Mouse (Mus musculus): ENCODE measurements around the gene Zfp61. TPM values are rescaled to one million over a fixed set of nuclear protein-coding genes. Genes with fewer than 3 reads are reported as not detected.

The Zfp61 gene
- 10 to 100 TPM; 19.3 to 20.8 TPM for total RNA-seq (2021)

DNA sequence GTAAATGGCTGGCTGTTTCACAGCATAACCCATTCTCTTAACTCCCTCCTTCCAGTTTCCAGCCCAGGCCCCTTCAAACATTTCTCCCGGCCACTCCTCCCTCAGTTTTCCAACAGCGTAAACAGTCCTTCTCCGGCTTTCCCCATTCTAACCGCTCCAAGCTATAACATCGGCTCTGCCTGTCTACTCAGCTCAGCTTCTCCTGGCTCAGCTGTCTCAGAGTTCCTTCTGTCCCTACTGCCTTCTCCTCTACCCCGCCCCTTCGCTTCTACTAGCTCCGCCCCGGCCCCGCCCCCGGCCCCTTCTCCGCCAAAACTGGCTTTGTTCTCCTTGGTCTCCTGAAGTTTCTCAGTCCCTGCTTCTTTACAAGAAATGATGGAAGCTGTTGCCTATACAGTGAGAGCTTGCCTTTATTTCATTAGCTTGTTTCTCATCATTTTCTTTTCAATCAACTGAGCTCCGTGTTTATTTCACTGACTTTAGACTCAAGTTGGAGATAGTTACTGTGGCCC, at the start of gene Zfp61:
TSS of gene Zfp61 (minus strand) at position 462 of the 512 bp plus-strand sequence.
- DNase-seq (ENCODE audit: low spot score in 2 of 2) = peak in 1 of 2 experiments; percentile 25
- intact Hi-C loops (cut with DNase I) = no loop called here

DNA sequence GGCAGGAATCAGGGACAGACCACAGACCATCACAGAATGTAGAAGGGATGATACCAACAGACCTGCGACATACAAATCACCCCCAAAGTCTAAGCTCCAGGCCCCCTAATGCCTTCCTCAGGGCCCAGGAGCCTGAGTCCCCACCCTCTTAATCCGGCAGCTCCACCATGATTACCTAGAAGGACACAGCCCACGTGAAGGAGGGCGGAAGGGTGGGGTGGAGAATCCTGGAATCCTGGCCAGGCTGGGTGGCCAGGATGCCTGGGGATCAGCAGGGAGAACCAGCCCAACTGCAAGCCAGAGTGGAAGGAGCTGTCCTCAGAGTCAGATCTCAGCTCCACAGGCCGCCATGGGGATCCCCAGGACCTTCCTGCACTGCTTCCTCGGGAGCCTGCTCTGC, 47.9 kb upstream of the Zfp61 start, which contains the start of gene Lypd5:
TSS of gene Lypd5 (plus strand) at position 301 of the 400 bp plus-strand sequence.
- intact Hi-C loops (cut with DNase I) = no loop called here
- no peak for DNase-seq (ENCODE audit: low spot score in 2 of 2)

DNA sequence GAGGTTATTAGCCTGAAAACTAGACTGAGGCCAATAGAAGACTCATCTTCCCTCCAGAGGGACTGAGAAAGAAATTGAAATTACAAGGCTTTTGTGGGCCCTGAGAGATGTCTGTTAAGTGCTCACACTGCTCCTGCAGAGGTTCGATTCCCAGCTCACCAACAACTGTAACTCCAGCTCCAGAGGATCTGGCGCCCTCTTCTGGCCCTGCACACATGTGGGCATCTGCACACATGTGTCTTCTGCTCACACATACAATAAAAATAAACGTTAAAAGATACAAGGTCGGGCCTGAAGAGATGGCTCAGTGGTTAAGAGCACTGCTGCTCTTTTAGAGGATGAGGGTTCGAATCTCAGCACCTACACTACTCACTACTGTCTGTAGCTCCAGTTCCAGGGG, 45.4 kb upstream of the Zfp61 start:
- intact Hi-C loops (cut with DNase I) = no loop called here

DNA sequence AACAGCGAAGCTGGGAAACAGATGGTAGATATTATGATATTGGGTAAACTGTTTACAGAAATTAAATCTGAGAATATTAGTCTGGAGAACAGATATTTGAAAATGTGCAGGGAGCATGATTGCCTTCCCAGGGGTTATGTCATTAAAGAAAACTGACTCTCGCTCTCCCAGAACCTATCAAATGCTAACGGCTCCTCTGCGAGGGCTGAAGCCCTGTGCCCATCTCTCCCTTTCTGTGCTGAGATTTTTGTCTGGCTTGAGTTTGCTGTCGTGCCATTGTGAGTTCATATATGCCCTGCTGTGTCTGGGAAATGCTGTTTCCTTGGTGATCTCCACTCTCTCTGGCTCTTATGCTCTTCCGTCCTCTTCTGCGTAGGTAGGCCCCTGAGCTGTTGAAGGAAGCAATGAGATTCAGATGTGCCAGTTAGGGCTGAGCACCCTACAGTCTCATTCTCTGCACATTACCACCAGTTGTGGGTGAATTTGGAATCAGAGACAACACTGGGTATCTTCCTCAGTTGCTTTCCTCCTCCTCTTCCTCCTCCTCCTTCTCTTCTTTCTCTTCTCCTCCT, 42.8 kb upstream of the Zfp61 start:
- peak; percentile 17 to 59 for DNase-seq (ENCODE audit: low spot score in 2 of 2)
- intact Hi-C loops (cut with DNase I) = no loop called here

More for the DNA sequence above, 45.4 kb upstream of the Zfp61 start:
- DNase-seq (ENCODE audit: low spot score in 2 of 2) = no peak

DNA sequence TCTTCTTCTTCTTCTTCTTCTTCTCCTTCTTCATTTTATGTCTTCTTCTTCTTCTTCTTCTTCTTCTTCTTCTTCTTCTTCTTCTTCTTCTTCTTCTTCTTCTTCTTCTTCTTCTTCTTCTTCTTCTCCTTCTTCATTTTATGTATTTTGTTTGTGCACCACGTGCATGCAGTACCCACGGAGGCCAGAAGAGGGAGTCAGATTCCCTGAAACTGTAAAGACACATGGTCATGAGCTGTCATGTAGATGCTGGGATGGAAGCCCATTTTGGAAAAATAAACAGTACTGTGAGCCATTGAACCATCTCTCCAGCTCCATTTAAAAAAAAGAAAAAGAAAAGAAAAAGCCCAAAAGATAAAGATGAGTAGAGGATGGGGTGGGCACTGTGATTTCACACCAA, 37.2 kb upstream of the Zfp61 start:
- no peak for DNase-seq (ENCODE audit: low spot score in 2 of 2)
- intact Hi-C loops (cut with DNase I) = loop anchor here (5.0 kb wide), 1 partner anchor 69 kb away; no protein-coding TSS in a partner anchor

DNA sequence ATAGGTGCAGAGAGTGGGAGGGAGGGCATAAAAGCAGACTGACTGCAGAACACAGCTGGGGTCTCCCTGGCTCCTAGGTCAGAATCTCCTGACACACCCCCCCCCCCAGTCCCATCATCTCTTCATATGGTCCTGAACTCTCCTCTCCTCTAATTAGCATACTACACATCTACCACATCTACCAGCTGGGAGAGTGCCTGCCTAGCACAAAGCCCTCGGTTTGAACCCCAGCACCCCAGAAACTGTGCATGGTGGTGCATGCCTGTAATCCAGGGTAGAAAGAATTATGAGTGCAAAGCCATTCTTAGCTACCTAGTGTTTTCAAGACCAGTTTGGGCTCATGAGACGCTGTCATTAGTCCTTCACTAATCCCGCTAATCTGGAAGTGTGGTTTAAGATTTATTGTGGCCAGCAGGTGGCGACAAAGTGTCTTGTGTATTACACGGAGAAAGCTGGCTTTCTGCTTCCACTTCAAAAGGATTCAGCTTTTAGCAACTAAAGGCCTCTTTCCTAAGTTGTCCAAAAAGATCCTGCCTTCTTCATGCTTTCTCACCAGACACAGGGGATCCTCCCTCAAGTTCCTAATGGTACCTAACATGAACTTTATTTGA, 34.8 kb upstream of the Zfp61 start:
- intact Hi-C loops (cut with DNase I) = loop anchor here (2.0 to 5.0 kb wide), 2 partner anchors 49 to 71 kb away; no protein-coding TSS in a partner anchor
- peak; percentile 75 to 78 for DNase-seq (ENCODE audit: low spot score in 2 of 2)

DNA sequence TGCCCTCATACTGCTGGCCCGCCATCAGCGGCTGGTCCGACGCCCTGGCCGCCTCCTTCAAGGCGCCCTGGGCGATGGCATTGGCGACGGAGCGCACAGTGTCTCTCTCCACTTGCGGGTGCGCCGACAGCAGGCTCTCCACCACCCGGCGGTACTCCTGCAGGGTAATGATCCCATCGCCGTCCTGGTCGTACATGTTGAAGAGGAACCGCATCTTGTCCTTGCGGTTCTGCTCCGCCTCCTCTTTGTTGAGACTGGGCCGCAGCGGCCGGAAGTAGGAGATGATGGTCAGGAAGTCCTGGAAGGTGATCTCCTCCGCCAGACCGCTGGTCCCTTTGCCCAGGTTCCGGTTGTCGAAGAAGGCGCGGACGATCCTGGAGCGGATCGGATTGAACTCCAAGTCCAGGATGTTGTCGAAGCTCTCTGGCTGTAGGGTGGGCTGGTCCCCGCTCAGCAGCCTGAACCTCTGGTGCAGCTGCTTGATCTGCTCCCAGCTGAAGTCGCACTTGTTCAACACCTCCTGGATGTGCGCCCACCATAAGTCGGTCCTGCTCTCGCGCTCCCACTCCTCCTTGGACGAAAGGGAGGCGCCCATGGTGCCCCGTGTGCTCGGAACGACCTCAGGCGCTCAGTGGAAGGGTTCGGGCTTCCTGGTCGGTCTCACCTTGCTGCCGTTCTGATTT, 32.4 kb upstream of the Zfp61 start, which contains the start of gene Tescl:
TSS of gene Tescl (minus strand) at position 633 of the 683 bp plus-strand sequence.
- intact Hi-C loops (cut with DNase I) = no loop called here
- DNase-seq (ENCODE audit: low spot score in 2 of 2) = no peak

DNA sequence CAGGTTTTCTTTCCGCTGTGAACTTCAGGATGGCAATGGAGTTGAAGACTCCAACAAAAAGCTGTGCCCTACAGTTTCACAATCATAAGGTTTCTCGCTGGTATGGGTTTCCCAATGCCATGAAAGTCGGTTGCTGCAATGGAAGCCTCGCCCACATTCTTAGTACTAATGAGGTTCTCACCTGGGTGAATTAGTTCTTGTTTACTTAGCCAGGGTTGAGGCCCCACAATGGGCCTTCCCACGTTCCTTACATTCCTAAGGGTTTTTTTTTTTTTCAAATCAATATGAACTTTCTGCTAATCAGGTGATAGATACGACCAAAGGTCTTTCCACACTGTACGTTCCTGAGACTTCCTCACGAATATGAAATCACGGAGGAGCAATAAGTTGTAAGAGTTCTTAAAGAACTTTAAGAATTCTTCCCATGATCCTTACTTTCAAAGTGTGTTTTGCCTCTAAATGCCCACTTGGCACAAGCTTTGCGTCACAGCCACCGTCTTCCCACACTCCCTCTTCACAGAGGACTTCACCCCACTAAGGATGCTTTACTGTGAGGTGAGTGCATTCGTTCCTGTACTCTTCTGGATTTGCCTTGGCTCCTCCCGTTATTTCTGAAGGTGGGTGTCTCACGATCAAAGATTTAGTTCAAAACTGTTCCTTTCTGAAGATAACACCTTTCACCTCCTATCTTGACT, 26.4 kb upstream of the Zfp61 start:
- DNase-seq (ENCODE audit: low spot score in 2 of 2) = no peak
- intact Hi-C loops (cut with DNase I) = no loop called here

DNA sequence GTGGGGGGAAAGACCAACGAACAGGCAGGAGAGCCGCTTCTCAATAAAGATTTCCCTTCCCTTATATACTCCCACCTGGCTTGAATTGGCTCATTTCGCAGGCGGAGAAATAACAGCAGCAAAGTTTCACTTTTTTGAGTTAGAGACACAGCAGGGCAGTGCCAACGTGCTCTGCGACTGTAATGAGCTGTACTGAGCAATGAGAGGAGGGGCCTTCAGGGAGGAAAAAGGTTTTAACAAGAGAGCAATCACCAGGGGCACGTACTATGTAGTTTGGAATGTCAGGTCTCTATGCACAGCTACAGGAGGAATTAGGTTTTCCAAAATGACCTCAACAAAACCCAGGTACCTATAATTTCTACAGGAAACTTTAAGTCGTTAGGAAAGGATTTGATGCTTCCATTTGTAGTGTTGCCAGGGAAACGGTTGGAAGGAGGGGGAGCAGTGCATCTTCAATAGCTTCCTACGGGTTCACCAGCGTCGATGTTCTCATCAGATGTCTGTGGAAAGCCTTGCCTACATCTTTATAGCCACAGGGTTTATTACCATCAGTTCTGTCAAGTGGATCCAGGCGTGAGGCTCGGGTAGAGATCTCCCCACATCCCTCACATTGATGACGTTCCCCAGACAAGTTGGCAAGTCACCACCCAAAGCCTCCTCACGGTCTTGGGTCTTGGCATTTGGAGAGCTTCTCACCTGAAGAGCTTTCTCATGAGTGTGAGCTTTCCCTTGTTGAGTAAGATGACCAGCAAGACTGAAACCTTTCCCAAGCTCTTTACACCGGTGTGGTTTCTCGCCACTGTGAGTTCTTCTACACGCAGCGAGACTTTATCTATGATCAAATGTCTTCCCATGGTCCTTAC, 25.5 kb upstream of the Zfp61 start:
- intact Hi-C loops (cut with DNase I) = no loop called here
- DNase-seq (ENCODE audit: low spot score in 2 of 2) = peak; percentile 37 to 62

DNA sequence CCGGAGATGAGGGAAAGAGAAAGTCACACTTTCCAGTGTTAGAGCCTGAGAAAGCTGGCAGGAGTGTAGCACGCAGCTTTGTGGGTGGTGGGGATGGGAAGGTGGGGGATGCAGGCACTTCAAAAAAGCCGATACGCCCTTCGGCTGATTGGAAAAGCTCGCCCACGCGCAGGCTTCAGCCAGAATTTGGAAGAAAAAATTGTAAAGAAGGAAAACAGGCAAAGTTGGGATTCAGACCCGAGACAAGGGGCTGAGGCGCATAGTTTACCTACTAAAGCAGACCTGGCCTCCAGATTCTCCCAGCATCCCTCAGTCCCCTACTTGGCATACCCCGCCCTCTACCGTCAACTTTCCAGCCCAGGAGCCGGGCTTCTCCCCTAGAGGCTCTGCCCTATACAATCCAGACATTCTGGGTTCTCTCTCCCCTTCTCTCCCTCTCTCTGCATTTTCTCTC, 24.7 kb upstream of the Zfp61 start:
- DNase-seq (ENCODE audit: low spot score in 2 of 2) = peak; percentile 68 to 81
- intact Hi-C loops (cut with DNase I) = no loop called here

DNA sequence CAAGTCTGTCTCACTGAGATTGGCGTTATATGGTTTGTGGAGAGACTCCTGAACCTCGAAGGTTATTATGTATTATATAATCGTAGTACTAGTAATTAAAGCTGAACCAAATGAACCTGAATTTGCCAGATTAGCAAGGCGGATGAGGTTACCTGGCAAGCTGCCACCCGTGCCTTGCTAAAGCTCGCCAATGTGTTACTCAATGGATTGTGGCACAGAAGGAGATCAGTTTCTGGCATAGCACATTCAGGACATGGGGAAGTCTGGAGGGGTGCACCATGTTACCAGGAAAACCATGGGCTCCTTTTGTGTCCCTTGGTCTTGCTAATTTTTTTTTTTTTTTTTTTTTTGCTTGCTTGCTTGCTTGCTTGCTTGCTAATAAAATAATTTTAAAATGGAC, 24.2 kb upstream of the Zfp61 start:
- intact Hi-C loops (cut with DNase I) = no loop called here
- no peak for DNase-seq (ENCODE audit: low spot score in 2 of 2)

DNA sequence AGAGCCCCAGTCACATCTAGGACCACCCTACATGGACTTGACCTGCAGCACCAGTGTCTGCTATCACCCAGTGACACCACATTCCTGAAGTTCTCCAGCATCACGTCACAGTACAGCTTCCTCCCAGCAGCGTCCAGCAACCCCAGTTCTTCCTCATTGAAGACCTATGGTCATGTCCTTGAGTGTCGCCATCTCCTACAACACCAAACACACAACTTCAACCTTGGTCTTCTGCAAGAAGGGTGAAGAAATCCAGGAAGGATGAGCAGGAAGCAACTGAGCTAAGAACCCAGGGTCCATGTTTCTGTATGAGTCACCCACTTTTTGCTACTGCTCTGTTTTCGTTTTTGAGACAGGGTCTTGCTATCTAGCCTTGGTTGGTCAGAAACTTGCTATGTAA, 21.6 kb upstream of the Zfp61 start:
- no peak for DNase-seq (ENCODE audit: low spot score in 2 of 2)
- intact Hi-C loops (cut with DNase I) = no loop called here

DNA sequence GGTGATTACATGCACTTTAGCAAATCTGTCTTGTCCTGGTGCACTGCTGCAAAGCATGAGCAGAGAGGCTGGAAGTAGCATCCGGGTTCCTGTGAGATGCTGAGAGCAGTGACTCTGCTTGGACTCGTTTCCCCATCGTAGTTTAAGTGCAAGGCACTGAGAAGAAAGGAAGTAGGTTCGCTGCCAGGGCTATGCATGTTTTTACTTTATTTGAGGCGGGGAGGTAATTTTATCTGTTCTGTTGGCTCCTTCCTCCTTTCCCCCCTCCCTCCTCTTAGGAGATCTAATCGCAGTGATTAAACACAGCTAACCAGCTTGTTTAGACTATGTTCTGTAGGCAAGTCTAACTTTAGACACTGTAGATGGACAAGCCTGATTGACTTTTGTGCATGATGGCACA, 17.9 kb upstream of the Zfp61 start:
- intact Hi-C loops (cut with DNase I) = no loop called here
- DNase-seq (ENCODE audit: low spot score in 2 of 2) = no peak

DNA sequence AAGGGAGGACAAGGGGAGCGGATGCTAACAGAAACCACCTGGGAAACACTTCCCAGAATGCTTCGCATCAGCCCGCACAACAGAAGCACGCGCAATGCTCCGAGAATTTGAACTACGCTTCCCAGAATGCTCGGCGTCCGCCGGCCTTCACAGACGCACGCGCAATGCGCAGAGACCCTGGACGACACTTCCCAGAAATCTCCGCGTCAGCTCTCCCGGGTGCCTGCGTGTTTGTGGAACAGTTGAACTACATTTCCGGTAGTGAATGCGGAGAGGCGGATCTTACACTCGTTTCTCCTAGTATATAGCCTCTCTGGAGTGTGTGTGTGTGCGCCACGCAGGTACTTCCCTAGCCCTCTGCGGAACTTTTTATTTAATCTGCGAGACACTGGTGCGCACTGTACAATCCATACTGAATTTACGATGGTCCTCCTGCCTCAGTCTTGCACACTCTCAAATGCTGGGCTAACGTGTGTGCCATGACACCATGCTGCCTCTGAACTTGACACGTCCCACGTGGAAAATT, 15.6 kb upstream of the Zfp61 start, which contains the start of gene Zfp94:
TSS of gene Zfp94 (minus strand) at position 100 of the 526 bp plus-strand sequence.
- intact Hi-C loops (cut with DNase I) = loop anchor here (1.0 kb wide), 1 partner anchor 204 kb away; the partner anchor contains the start of gene Zfp112
- DNase-seq (ENCODE audit: low spot score in 2 of 2) = peak; percentile 98 to 99

DNA sequence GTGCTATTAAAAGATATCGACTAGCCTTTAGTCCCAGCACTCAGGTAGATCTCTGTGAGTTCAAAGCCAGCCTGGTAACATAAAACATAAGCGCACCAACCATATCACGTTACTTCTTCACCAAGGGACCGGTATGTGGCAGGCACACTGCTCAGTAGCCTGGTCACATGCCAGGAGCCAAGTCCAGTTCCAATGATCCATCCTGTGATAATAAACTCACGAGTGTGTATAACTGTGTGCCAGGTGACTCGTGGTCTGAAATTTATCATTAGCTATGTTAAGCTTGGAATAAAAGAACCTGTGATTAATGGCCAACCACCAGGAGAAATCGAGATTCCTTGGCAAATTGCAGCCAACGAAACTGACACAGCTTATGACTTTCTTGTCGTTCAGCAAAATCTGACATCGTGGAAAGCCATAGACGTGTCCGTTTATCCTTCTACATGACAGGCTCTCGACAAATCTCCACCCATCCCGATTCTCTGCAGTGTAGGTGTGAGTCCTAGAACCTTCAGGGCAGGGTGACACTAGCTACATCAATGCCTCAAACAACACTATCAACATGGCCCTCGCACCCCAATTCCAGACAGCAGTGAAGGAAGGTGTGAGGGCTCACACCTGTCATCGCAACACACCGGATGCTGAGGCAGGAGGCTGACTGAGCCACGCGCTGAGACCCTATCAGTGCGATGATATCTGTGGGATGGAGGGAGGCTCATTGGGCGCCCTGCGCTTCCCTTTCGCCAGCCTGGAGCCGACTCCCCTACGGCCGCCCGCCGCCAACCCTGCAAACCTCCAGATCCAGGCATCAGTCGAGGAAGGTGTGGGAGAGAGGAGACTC, 14.9 kb upstream of the Zfp61 start:
- DNase-seq (ENCODE audit: low spot score in 2 of 2) = peak in 1 of 2 experiments; percentile 33
- intact Hi-C loops (cut with DNase I) = loop anchor here (1.0 kb wide), 1 partner anchor 204 kb away; the partner anchor contains the start of gene Zfp112

DNA sequence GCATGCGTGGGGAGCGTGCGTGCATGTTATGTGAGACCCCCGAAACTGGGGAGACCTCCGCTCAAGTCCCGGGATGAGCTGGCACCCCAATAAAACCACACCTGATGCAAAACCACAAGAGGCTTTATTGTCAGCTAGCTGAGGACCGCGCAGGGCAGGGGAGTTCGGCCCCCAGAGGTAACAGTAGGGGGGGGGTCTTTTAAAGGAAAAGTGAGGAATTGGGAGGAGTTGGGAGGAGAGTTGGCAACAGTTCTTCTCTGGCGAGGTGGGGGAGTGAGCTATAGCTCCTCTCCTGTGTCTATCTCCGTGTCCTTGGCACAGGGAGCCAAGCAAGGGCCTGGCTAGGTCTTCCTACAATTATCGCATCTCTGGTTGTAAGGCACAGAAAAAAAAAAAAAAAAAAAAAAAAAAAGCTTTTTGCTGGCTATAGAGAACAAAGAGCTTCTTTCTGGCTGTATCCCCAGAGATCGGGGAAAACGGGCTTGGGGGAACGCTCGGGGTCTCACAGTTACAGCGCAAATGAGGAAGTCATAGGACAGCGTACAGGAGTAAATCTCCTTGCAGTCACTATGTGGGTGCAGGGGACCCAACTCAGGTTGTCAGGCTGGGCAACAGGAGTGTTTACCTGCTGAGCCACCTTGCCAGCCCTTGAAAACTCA, 1.1 kb downstream of the Zfp61 start:
- intact Hi-C loops (cut with DNase I) = no loop called here

More for the DNA sequence above, 1.1 kb downstream of the Zfp61 start:
- peak in 1 of 2 experiments; percentile 20 for DNase-seq (ENCODE audit: low spot score in 2 of 2)

Measured in left cerebral cortex, postnatal 25 days (tissue).